Mouse (Mus musculus): ENCODE results near the gene Tnfrsf25.

GRCm38 (mm10) chr4:152130771-152131653 is 15.3 kb downstream of the Tnfrsf25 start:
- peak; percentile 57 for TF ChIP-seq CTCF (IDR thresholded peaks at IDR 0.05)
- TF ChIP-seq EP300 (IDR thresholded peaks at IDR 0.05): no peak
